ENCODE assay signal across 8 mouse cellular contexts in genomic region chr11:89839671-89840327, GRCm38 (mm10).
DNase-seq lines count a peak whose midpoint lies in the region; ATAC-seq and TF ChIP-seq lines count a peak whose summit lies in the region.

No protein-coding gene starts in this region.

- peaks cover 19% of the 10 kb centered on the region for H3K4me1 ChIP-seq in forebrain, embryonic 13.5 days
- peaks cover 18% of the 10 kb centered on the region for H3K4me1 ChIP-seq in forebrain, embryonic 12.5 days
- peaks cover 4% of the 10 kb centered on the region; the same call in 1 of the 2 replicates for H3K4me1 ChIP-seq in hindbrain, embryonic 16.5 days (ENCODE audit: control insufficient read depth, insufficient read depth, low read depth, low read length)
- no peaks in the 10 kb centered on the region for H3K4me1 ChIP-seq in midbrain, postnatal 0 days (ENCODE audit: insufficient read depth, low read length)

- no peak overlapping the region for H3K4me2 ChIP-seq in forebrain, embryonic 13.5 days
- no peak overlapping the region for H3K4me2 ChIP-seq in forebrain, embryonic 12.5 days
- no peak overlapping the region for H3K4me2 ChIP-seq in hindbrain, embryonic 16.5 days (ENCODE audit: low read length)
- H3K4me2 ChIP-seq in midbrain, postnatal 0 days (ENCODE audit: low read depth, low read length, poor library complexity, severe bottlenecking), result no peak overlapping the region

- peak; percentile 6 for DNase-seq in urinary bladder, postnatal 25 days (ENCODE audit: low spot score)
- DNase-seq in urinary bladder, adult 18-20 months (ENCODE audit: low spot score in 2 of 2), result no peak
- DNase-seq in midbrain, postnatal 0 days (ENCODE audit: low spot score), result peak; percentile 86
- DNase-seq in thymus, postnatal 25 days, result no peak

- H3K27ac ChIP-seq in forebrain, embryonic 13.5 days, result no peak overlapping the region
- H3K27ac ChIP-seq in forebrain, embryonic 12.5 days, result no peak overlapping the region
- no peak overlapping the region for H3K27ac ChIP-seq in hindbrain, embryonic 16.5 days (ENCODE audit: low read depth, low read length)
- H3K27ac ChIP-seq in midbrain, postnatal 0 days (ENCODE audit: low read depth, low read length), result no peak overlapping the region

- peak; percentile 75 for ATAC-seq in forebrain, embryonic 13.5 days
- ATAC-seq in forebrain, embryonic 12.5 days (ENCODE audit: low FRiP score), result no peak
- peak; percentile 93 for ATAC-seq in hindbrain, embryonic 16.5 days
- no peak for ATAC-seq in midbrain, postnatal 0 days (ENCODE audit: low FRiP score)
- no peak for ATAC-seq in megakaryocyte progenitor cell, adult 5-6 weeks (replicated peaks; ENCODE audit: poor library complexity)

- H3K9me3 ChIP-seq in forebrain, embryonic 13.5 days (replicated peaks), result no peaks in the 10 kb centered on the region
- no peaks in the 10 kb centered on the region for H3K9me3 ChIP-seq in forebrain, embryonic 12.5 days
- H3K9me3 ChIP-seq in hindbrain, embryonic 16.5 days (ENCODE audit: control insufficient read depth, low read length), result no peaks in the 10 kb centered on the region
- no peaks in the 10 kb centered on the region for H3K9me3 ChIP-seq in midbrain, postnatal 0 days (ENCODE audit: low read length)

- 17% methylated on average over 6 of the region's 6 CpGs for WGBS in forebrain, embryonic 13.5 days
- WGBS in forebrain, embryonic 12.5 days, result 31% methylated on average over 6 of the region's 6 CpGs
- WGBS in hindbrain, embryonic 16.5 days, result 15% methylated on average over 6 of the region's 6 CpGs
- WGBS in midbrain, postnatal 0 days, result 12% methylated on average over 6 of the region's 6 CpGs

- no peak overlapping the region for H3K9ac ChIP-seq in forebrain, embryonic 13.5 days
- no peak overlapping the region for H3K9ac ChIP-seq in forebrain, embryonic 12.5 days
- no peak overlapping the region for H3K9ac ChIP-seq in hindbrain, embryonic 16.5 days (ENCODE audit: low read depth, low read length)
- no peak overlapping the region for H3K9ac ChIP-seq in midbrain, postnatal 0 days (replicated peaks; ENCODE audit: low read length, poor library complexity, severe bottlenecking)

- H3K27me3 ChIP-seq in forebrain, embryonic 13.5 days, result no peaks in the 10 kb centered on the region
- no peaks in the 10 kb centered on the region for H3K27me3 ChIP-seq in forebrain, embryonic 12.5 days
- no peaks in the 10 kb centered on the region for H3K27me3 ChIP-seq in hindbrain, embryonic 16.5 days (replicated peaks; ENCODE audit: control insufficient read depth, insufficient read depth, low read length)
- H3K27me3 ChIP-seq in midbrain, postnatal 0 days (ENCODE audit: insufficient read depth, low read length), result no peaks in the 10 kb centered on the region

- no peak overlapping the region for H3K4me3 ChIP-seq in forebrain, embryonic 13.5 days
- H3K4me3 ChIP-seq in forebrain, embryonic 12.5 days (replicated peaks), result no peak overlapping the region
- no peak overlapping the region for H3K4me3 ChIP-seq in hindbrain, embryonic 16.5 days (ENCODE audit: low read length)
- no peak overlapping the region for H3K4me3 ChIP-seq in midbrain, postnatal 0 days (ENCODE audit: low read depth, low read length)

- no peaks in the 10 kb centered on the region for H3K36me3 ChIP-seq in forebrain, embryonic 13.5 days (ENCODE audit: poor library complexity, severe bottlenecking)
- no peaks in the 10 kb centered on the region for H3K36me3 ChIP-seq in forebrain, embryonic 12.5 days (replicated peaks)
- no peaks in the 10 kb centered on the region for H3K36me3 ChIP-seq in hindbrain, embryonic 16.5 days (ENCODE audit: control insufficient read depth, insufficient read depth, low read length)
- H3K36me3 ChIP-seq in midbrain, postnatal 0 days (ENCODE audit: insufficient read depth, low read length), result no peaks in the 10 kb centered on the region

- TF ChIP-seq CTCF in midbrain, postnatal 0 days (IDR thresholded peaks at IDR 0.05), result no peak

Comparison
In these comparisons a context has a peak if more than half of its experiments do, and no peak if none do; other contexts are left out.
1. ATAC-seq: peak in forebrain, embryonic 13.5 days (single experiment) and hindbrain, embryonic 16.5 days (single experiment); none in forebrain, embryonic 12.5 days (single experiment), midbrain, postnatal 0 days (single experiment) and megakaryocyte progenitor cell, adult 5-6 weeks (single experiment).
2. DNase-seq: peak in urinary bladder, postnatal 25 days (single experiment) and midbrain, postnatal 0 days (single experiment); none in urinary bladder, adult 18-20 months (0 of 2) and thymus, postnatal 25 days (single experiment).